Mouse (Mus musculus) brain, adult 2 months (tissue): ENCODE results near the gene Gm21830.
"Not testable (repeated sequence)": the region's sequence is repeated elsewhere in the genome, so short reads cannot be mapped to it uniquely, and the experiment has no call there.

Source experiments
- DNase-seq: peaks from one replicate; pipeline ENCODE4 v3.0.0; 2011; ENCODE audit warnings: low read depth, low spot score

The Gm21830 gene

GRCm38 (mm10) chr2:67413425-67413824 lies at the start of gene Gm21830:
Gene Gm21830, plus strand, starts transcription at chr2:67413725.
- DNase-seq = not testable (repeated sequence)

- peak; percentile 5 for DNase-seq
These were observed 49.0 kb upstream of the Gm21830 start for GRCm38 (mm10) chr2:67364506-67364905.

- peak; percentile 1 for DNase-seq
These were observed 35.0 kb upstream of the Gm21830 start for GRCm38 (mm10) chr2:67378504-67378903.

- no peak for DNase-seq
These were observed 7.3 kb downstream of the Gm21830 start for GRCm38 (mm10) chr2:67420853-67421252.

GRCm38 (mm10) chr2:67422799-67423198 lies 9.3 kb downstream of the Gm21830 start:
- no peak for DNase-seq

GRCm38 (mm10) chr2:67433081-67433480 lies 19.6 kb downstream of the Gm21830 start, which contains the start of gene Gm26727:
Gene Gm26727, minus strand, starts transcription at chr2:67433181.
- no peak for DNase-seq

- DNase-seq = no peak
These were observed 24.8 kb downstream of the Gm21830 start for GRCm38 (mm10) chr2:67438309-67438708.

GRCm38 (mm10) chr2:67445780-67446179 lies 32.3 kb downstream of the Gm21830 start, which contains the start of gene Xirp2:
Gene Xirp2, plus strand, starts transcription at chr2:67446002.
- DNase-seq = no peak

- peak; percentile 36 for DNase-seq
These were observed 33.2 kb downstream of the Gm21830 start for GRCm38 (mm10) chr2:67446772-67447171.

- peak; percentile 66 for DNase-seq
These were observed 33.7 kb downstream of the Gm21830 start for GRCm38 (mm10) chr2:67447206-67447605.

- no peak for DNase-seq
These were observed 47.3 kb downstream of the Gm21830 start for GRCm38 (mm10) chr2:67460857-67461256.

GRCm38 (mm10) chr2:67467036-67467435 lies 53.5 kb downstream of the Gm21830 start:
- peak; percentile 28 for DNase-seq

GRCm38 (mm10) chr2:67470030-67470429 lies 56.5 kb downstream of the Gm21830 start:
- not testable (repeated sequence) for DNase-seq

- DNase-seq = peak; percentile 55
These were observed 64.2 kb downstream of the Gm21830 start for GRCm38 (mm10) chr2:67477753-67478152.

- no peak for DNase-seq
These were observed 67.5 kb downstream of the Gm21830 start for GRCm38 (mm10) chr2:67481051-67481450.
